21 mouse cellular contexts compared by ENCODE assay signal in the genomic region with DNA sequence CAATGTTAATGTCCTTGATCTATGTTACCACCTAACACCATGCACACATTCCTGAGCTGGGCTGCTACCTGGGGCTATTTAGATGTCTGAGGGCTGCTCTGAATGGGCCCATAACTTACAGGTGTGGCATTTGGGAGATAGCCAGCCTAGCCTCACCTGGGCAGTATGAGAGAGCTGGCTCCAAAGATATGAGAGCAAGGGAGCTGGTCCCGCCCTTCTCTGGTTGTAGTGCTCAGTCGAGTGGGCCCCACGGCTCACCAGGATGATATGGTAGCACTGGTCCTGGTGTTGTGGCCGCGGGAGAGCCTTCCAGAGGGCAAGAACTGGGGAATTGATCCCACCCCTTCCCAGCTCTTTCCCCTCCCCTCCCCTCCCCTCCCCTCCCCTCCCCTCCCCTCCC.
"Had no signal": no experiment of that assay in that cellular context is flagged by ENCODE, and none has a peak within 500 bp of the region (broad histone marks: within the 10 kb centered on the region; RNA-seq: fewer than 3 reads in every experiment).

No protein-coding gene starts in this region.

- H3K27ac ChIP-seq: kidney, embryonic 15.5 days; limb, embryonic 12.5 days; limb, embryonic 15.5 days; liver, embryonic 14.5 days; neural tube, embryonic 13.5 days; stomach, embryonic 15.5 days had no signal

- H3K4me1 ChIP-seq: kidney, embryonic 15.5 days; limb, embryonic 12.5 days; limb, embryonic 15.5 days; neural tube, embryonic 13.5 days; stomach, embryonic 15.5 days had no signal

- H3K9me3 ChIP-seq: kidney, embryonic 15.5 days; limb, embryonic 12.5 days; limb, embryonic 15.5 days; stomach, embryonic 15.5 days had no signal

- DNase-seq: kidney, adult 11 months; kidney, adult 8-10 months; kidney, postnatal 10 days; kidney, postnatal 36 days; layer of hippocampus, postnatal 36 days; left cerebral cortex, postnatal 4 days; liver, postnatal 0 days; lung, embryonic 14.5 days; lung, postnatal 14 days; retina, postnatal 1 day; right cerebral cortex, postnatal 25 days; spleen, adult 18-20 months; thymus, postnatal 25 days had no signal

- H3K36me3 ChIP-seq: kidney, embryonic 15.5 days; limb, embryonic 12.5 days; limb, embryonic 15.5 days; neural tube, embryonic 13.5 days; stomach, embryonic 15.5 days had no signal

- ATAC-seq: liver, postnatal 0 days had no signal

- H3K27me3 ChIP-seq: kidney, embryonic 15.5 days; limb, embryonic 12.5 days; limb, embryonic 15.5 days; neural tube, embryonic 13.5 days; stomach, embryonic 15.5 days had no signal

- H3K4me2 ChIP-seq: kidney, embryonic 15.5 days; limb, embryonic 12.5 days; limb, embryonic 15.5 days; liver, embryonic 11.5 days; lung, embryonic 14.5 days; neural tube, embryonic 13.5 days; stomach, embryonic 15.5 days had no signal

- H3K4me3 ChIP-seq: kidney, embryonic 15.5 days; limb, embryonic 12.5 days; limb, embryonic 15.5 days; myocyte; neural tube, embryonic 13.5 days; stomach, embryonic 15.5 days had no signal

- H3K9ac ChIP-seq: kidney, embryonic 15.5 days; limb, embryonic 12.5 days; limb, embryonic 15.5 days; liver, embryonic 14.5 days; liver, postnatal 0 days; lung, embryonic 14.5 days; neural tube, embryonic 13.5 days; stomach, embryonic 15.5 days had no signal
